Mouse (Mus musculus): ENCODE data around the gene Ube2d3.

DNA sequence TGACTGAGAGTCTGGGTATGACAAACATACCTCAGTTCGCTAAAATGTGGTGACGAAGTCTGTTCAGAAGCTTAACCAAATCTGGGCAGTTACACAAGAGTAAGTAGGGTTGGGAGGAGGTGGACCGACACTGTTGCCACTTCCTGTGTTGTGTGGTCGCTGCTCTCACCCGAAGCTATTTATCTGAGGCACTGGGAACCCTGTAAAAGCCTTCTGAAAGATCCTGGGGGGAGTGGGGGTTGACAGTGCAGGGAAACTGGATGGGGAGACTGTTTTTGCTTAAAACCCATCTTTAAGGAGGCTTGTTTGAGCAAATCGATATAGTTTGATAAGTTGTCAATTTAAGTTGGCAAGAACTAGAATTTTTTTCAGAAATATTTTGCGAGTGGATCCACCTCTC, 2.3 kb downstream of the Ube2d3 start:
- TF ChIP-seq POLR2A (IDR thresholded peaks at IDR 0.05; ENCODE audit: low read depth, low read length) (no peak), CTCF (IDR thresholded peaks at IDR 0.05; ENCODE audit: extremely low read depth, insufficient read length, insufficient replicate concordance, low read depth, low read length) (no peak)

Data from small intestine, adult 2 months (tissue).